Mouse (Mus musculus) kidney, adult 2 months (tissue): ENCODE results near the gene 2810459M11Rik.

Experiments used
- CTCF ChIP-seq: fragments of 200-500 bp; conservative IDR thresholded peaks from 2 replicates; pipeline ENCODE4 v1.5.1; 2011; ENCODE audit warnings: low read depth, mild to moderate bottlenecking, control low read depth, low read length, moderate library complexity, mixed read lengths; ENCODE audit not compliant: insufficient read depth, insufficient read length
- POLR2A ChIP-seq: fragments of 200-500 bp; IDR thresholded peaks from one replicate; pipeline ENCODE4 v1.6.1; 2011; ENCODE audit warnings: low read depth, low read length, control low read depth

DNA sequence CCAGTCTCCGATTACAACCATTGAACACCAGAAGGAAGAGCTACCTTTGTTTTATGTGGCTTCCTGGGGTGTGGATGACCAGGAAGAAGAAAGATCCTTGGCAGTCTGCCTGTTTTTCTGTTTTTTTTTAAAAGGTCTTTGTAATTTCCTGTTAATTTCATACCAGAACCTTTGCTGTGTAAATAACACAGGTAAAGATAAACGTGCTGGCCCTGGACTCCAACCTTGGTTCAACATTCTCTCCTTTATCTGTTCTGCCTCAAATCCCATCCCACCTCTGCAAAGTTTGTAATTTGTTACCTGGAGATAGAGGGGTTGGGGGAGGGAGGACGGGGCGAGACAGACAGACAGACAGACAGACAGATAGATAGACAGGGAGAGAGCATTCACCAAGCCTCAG is 5.5 kb upstream of the 2810459M11Rik start:
- TF ChIP-seq POLR2A = no peak
- TF ChIP-seq CTCF = no peak
